Mouse (Mus musculus): ENCODE measurements around the gene Frmd8. TPM values are rescaled to one million over a fixed set of nuclear protein-coding genes. Genes with fewer than 3 reads are reported as not detected.

The Frmd8 gene
- polyA plus RNA-seq, 1 experiment from 2014 or later, result 13.8 TPM

GRCm38 (mm10) chr19:5881155-5881554, 6.1 kb upstream of the Frmd8 start:
- H3K27ac ChIP-seq (replicated peaks), result no peak overlapping the region
- WGBS, result 93% methylated on average over 6 of the region's 6 CpGs
- ATAC-seq (ENCODE audit: low FRiP score, low TSS enrichment), result no peak

GRCm38 (mm10) chr19:5879735-5880134, 4.7 kb upstream of the Frmd8 start:
- no peak overlapping the region for H3K9ac ChIP-seq (ENCODE audit: low read length)
- H3K27me3 ChIP-seq (ENCODE audit: control insufficient read depth, insufficient read depth, low read length), result no peaks in the 10 kb centered on the region
- ATAC-seq (ENCODE audit: low FRiP score, low TSS enrichment) (no peak), DNase-seq (ENCODE audit: low spot score) (no peak)
- WGBS, result 91% methylated on average over 7 of the region's 7 CpGs
- no peak for TF ChIP-seq CTCF (IDR thresholded peaks at IDR 0.05; ENCODE audit: low read depth)
- TF ChIP-seq EP300 (optimal IDR thresholded peaks at IDR 0.05), result no peak
- no peaks in the 10 kb centered on the region for H3K9me3 ChIP-seq (ENCODE audit: control insufficient read depth, low read length)
- no peak overlapping the region for H3K4me2 ChIP-seq (replicated peaks; ENCODE audit: low read depth)
- no peak overlapping the region for H3K4me3 ChIP-seq (ENCODE audit: low read depth, low read length)
- H3K4me1 ChIP-seq (replicated peaks; ENCODE audit: control insufficient read depth, insufficient read depth), result no peaks in the 10 kb centered on the region
- no peaks in the 10 kb centered on the region for H3K36me3 ChIP-seq (ENCODE audit: control insufficient read depth, insufficient read depth, low read length)
- H3K27ac ChIP-seq (replicated peaks), result no peak overlapping the region

More at GRCm38 (mm10) chr19:5881155-5881554, 6.1 kb upstream of the Frmd8 start:
- H3K4me2 ChIP-seq (replicated peaks; ENCODE audit: low read depth), result no peak overlapping the region
- no peaks in the 10 kb centered on the region for H3K9me3 ChIP-seq (ENCODE audit: control insufficient read depth, low read length)
- no peak overlapping the region for H3K9ac ChIP-seq (ENCODE audit: low read length)
- TF ChIP-seq CTCF (IDR thresholded peaks at IDR 0.05; ENCODE audit: low read depth) (no peak), EP300 (optimal IDR thresholded peaks at IDR 0.05) (no peak)
- H3K4me3 ChIP-seq (ENCODE audit: low read depth, low read length), result no peak overlapping the region
- H3K36me3 ChIP-seq (ENCODE audit: control insufficient read depth, insufficient read depth, low read length), result no peaks in the 10 kb centered on the region
- no peaks in the 10 kb centered on the region for H3K4me1 ChIP-seq (replicated peaks; ENCODE audit: control insufficient read depth, insufficient read depth)
- no peak for DNase-seq (ENCODE audit: low spot score)
- no peaks in the 10 kb centered on the region for H3K27me3 ChIP-seq (ENCODE audit: control insufficient read depth, insufficient read depth, low read length)

GRCm38 (mm10) chr19:5878916-5879315, 3.8 kb upstream of the Frmd8 start:
- H3K27ac ChIP-seq (replicated peaks), result no peak overlapping the region
- no peaks in the 10 kb centered on the region for H3K9me3 ChIP-seq (ENCODE audit: control insufficient read depth, low read length)
- no peak for ATAC-seq (ENCODE audit: low FRiP score, low TSS enrichment)
- H3K9ac ChIP-seq (ENCODE audit: low read length), result no peak overlapping the region; the same call in 1 of the 2 replicates
- no peaks in the 10 kb centered on the region for H3K36me3 ChIP-seq (ENCODE audit: control insufficient read depth, insufficient read depth, low read length)
- no peaks in the 10 kb centered on the region; the same call in 1 of the 2 replicates for H3K4me1 ChIP-seq (replicated peaks; ENCODE audit: control insufficient read depth, insufficient read depth)
- H3K4me2 ChIP-seq (replicated peaks; ENCODE audit: low read depth), result peak overlapping the region; percentile 28
- H3K27me3 ChIP-seq (ENCODE audit: control insufficient read depth, insufficient read depth, low read length), result no peaks in the 10 kb centered on the region
- 75% methylated on average over 3 of the region's 3 CpGs for WGBS
- no peak for DNase-seq (ENCODE audit: low spot score)
- TF ChIP-seq EP300 (optimal IDR thresholded peaks at IDR 0.05), result no peak
- no peak for TF ChIP-seq CTCF (IDR thresholded peaks at IDR 0.05; ENCODE audit: low read depth)
- H3K4me3 ChIP-seq (ENCODE audit: low read depth, low read length), result no peak overlapping the region

GRCm38 (mm10) chr19:5878362-5878722, 3.3 kb upstream of the Frmd8 start:
- Histone ChIP-seq H3K9me3 (ENCODE audit: control insufficient read depth, low read length) (no peaks in the 10 kb centered on the region), H3K27me3 (ENCODE audit: control insufficient read depth, insufficient read depth, low read length) (no peaks in the 10 kb centered on the region), H3K9ac (ENCODE audit: low read length) (peak overlapping the region; percentile 0; the same call in 1 of the 2 replicates), H3K27ac (replicated peaks) (peak overlapping the region; percentile 88), H3K4me2 (replicated peaks; ENCODE audit: low read depth) (peak overlapping the region; percentile 28), H3K4me1 (replicated peaks; ENCODE audit: control insufficient read depth, insufficient read depth) (no peaks in the 10 kb centered on the region; the same call in 1 of the 2 replicates), H3K36me3 (ENCODE audit: control insufficient read depth, insufficient read depth, low read length) (no peaks in the 10 kb centered on the region), H3K4me3 (ENCODE audit: low read depth, low read length) (peak overlapping the region; percentile 12; the same call in 1 of the 2 replicates)
- ATAC-seq (ENCODE audit: low FRiP score, low TSS enrichment) (peak; percentile 15; the same call in 1 of the 2 replicates), DNase-seq (ENCODE audit: low spot score) (no peak)
- WGBS, result 37% methylated on average over 7 of the region's 7 CpGs
- TF ChIP-seq CTCF (IDR thresholded peaks at IDR 0.05; ENCODE audit: low read depth) (no peak), EP300 (optimal IDR thresholded peaks at IDR 0.05) (no peak)

- TF ChIP-seq CTCF (IDR thresholded peaks at IDR 0.05; ENCODE audit: low read depth) (peak; percentile 92), EP300 (optimal IDR thresholded peaks at IDR 0.05) (no peak)
- H3K9me3 ChIP-seq (ENCODE audit: control insufficient read depth, low read length), result no peaks in the 10 kb centered on the region
- no peaks in the 10 kb centered on the region; the same call in 1 of the 2 replicates for H3K4me1 ChIP-seq (replicated peaks; ENCODE audit: control insufficient read depth, insufficient read depth)
- peak within 1 kb of the TSS; percentile 38; the same call in 1 of the 2 replicates for H3K9ac ChIP-seq (ENCODE audit: low read length)
- H3K4me3 ChIP-seq (ENCODE audit: low read depth, low read length), result peak within 1 kb of the TSS; percentile 12; the same call in 1 of the 2 replicates
- peak within 1 kb of the TSS; percentile 88 for H3K27ac ChIP-seq (replicated peaks)
- no peaks in the 10 kb centered on the region for H3K27me3 ChIP-seq (ENCODE audit: control insufficient read depth, insufficient read depth, low read length)
- ATAC-seq (ENCODE audit: low FRiP score, low TSS enrichment) (peak; percentile 83), DNase-seq (ENCODE audit: low spot score) (peak; percentile 79)
- no peaks in the 10 kb centered on the region; the same call in 1 of the 2 replicates for H3K36me3 ChIP-seq (ENCODE audit: control insufficient read depth, insufficient read depth, low read length)
- 41% methylated on average over 15 of the region's 15 CpGs for WGBS
- H3K4me2 ChIP-seq (replicated peaks; ENCODE audit: low read depth), result peak within 1 kb of the TSS; percentile 28
These were observed 2.7 kb upstream of the Frmd8 start, which contains the start of gene Slc25a45 for GRCm38 (mm10) chr19:5877618-5878361. Gene Slc25a45, plus strand, starts transcription at chr19:5877808.
